Mouse (Mus musculus) embryonic facial prominence, embryonic 12.5 days (tissue): ENCODE measurements around the gene March11. TPM values are rescaled to one million over a fixed set of nuclear protein-coding genes. Genes with fewer than 3 reads are reported as not detected.

Experiments used
- ATAC-seq: fragments of 200-750 bp; cut with Nextera tagmentation; 2 replicates; pipeline ENCODE4 v1.8.0; 2017; ENCODE audit not compliant: insufficient number of reproducible peaks, insufficient read depth, low FRiP score, low TSS enrichment
- H3K27ac ChIP-seq: fragments of 300-500 bp; sonication (generic); 2 replicates; pipeline ENCODE4 v1.5.1; 2016; ENCODE audit warnings: mild to moderate bottlenecking
- H3K27me3 ChIP-seq: fragments of 300-500 bp; sonication (generic); 2 replicates; pipeline ENCODE4 v1.6.1; 2016; ENCODE audit warnings: mild to moderate bottlenecking, moderate library complexity
- H3K36me3 ChIP-seq: fragments of 300-500 bp; sonication (generic); 2 replicates; pipeline ENCODE4 v1.6.1; 2016; ENCODE audit warnings: mild to moderate bottlenecking
- H3K4me1 ChIP-seq: fragments of 300-500 bp; sonication (generic); 2 replicates; pipeline ENCODE4 v1.6.1; 2016
- H3K4me2 ChIP-seq: fragments of 300-500 bp; sonication (generic); replicated peaks from 2 replicates; pipeline ENCODE4 v1.6.1; 2016; ENCODE audit warnings: mild to moderate bottlenecking, moderate library complexity
- H3K4me3 ChIP-seq: fragments of 300-500 bp; sonication (generic); 2 replicates; pipeline ENCODE4 v1.5.1; 2016; ENCODE audit warnings: mild to moderate bottlenecking
- H3K9ac ChIP-seq: fragments of 300-500 bp; sonication (generic); 2 replicates; pipeline ENCODE4 v1.6.1; 2016; ENCODE audit warnings: mild to moderate bottlenecking, moderate library complexity
- H3K9me3 ChIP-seq: fragments of 300-500 bp; sonication (generic); 2 replicates; pipeline ENCODE4 v1.6.1; 2016; ENCODE audit warnings: mild to moderate bottlenecking, moderate library complexity
- WGBS: fragments of 180-500 bp; shearing (Covaris S2); methylation state at CpG from one replicate; pipeline ENCODE4 v1.1.7; 2016; 5-methylcytosine and 5-hydroxymethylcytosine counted together
- polyA plus RNA-seq: library from polyadenylated mRNA; unstranded; fragments of >200 nt; fragmentation: Nextera tagmentation; extraction: Ambion mirVana; gene quantifications from 2 replicates; pipeline ENCODE4 v1.2.1, GENCODE M21; 2016

Gene March11
- polyA plus RNA-seq, 1 experiment from 2014 or later = 1.9 TPM

GRCm38 (mm10) chr15:26374946-26375345 lies 66.1 kb downstream of the March11 start:
- 91% methylated on average over 3 of the region's 3 CpGs for WGBS
- H3K4me2 ChIP-seq = no peak overlapping the region
- no peaks in the 10 kb centered on the region for H3K27me3 ChIP-seq
- no peaks in the 10 kb centered on the region for H3K4me1 ChIP-seq
- H3K9ac ChIP-seq = no peak overlapping the region
- H3K4me3 ChIP-seq = no peak overlapping the region
- no peak overlapping the region for H3K27ac ChIP-seq
- ATAC-seq = no peak
- no peaks in the 10 kb centered on the region for H3K36me3 ChIP-seq
- H3K9me3 ChIP-seq = no peaks in the 10 kb centered on the region

GRCm38 (mm10) chr15:26377355-26377754 lies 68.5 kb downstream of the March11 start:
- no peak overlapping the region for H3K4me3 ChIP-seq
- ATAC-seq = no peak

DNA sequence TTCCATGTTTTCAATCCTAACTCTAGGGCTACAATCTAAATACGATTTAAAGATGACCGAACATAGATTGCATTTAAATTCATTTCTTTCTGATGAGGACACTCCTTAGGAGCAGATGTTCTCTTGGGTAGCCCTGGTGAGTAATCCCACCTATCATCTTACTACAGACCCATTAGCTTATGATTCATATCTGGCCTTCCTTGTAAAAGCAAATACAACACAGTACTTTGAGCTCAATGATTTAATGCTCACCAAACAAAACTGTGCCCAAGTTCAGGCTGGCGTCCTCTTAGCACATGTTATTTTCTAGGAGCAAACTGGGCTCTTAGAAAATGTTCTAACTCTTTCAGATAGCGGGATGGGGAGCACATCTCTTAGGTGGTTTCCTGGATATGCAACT lies 70.0 kb downstream of the March11 start:
- no peak for ATAC-seq
- Histone ChIP-seq H3K4me1 (no peaks in the 10 kb centered on the region), H3K27ac (no peak overlapping the region), H3K4me2 (no peak overlapping the region), H3K36me3 (no peaks in the 10 kb centered on the region), H3K9ac (no peak overlapping the region), H3K4me3 (no peak overlapping the region), H3K27me3 (no peaks in the 10 kb centered on the region), H3K9me3 (no peaks in the 10 kb centered on the region)
- 81% methylated on average over 4 of the region's 4 CpGs for WGBS

More at GRCm38 (mm10) chr15:26377355-26377754, 68.5 kb downstream of the March11 start:
- Histone ChIP-seq H3K4me1 (no peaks in the 10 kb centered on the region), H3K27ac (no peak overlapping the region), H3K27me3 (no peaks in the 10 kb centered on the region), H3K9me3 (no peaks in the 10 kb centered on the region), H3K36me3 (no peaks in the 10 kb centered on the region), H3K9ac (no peak overlapping the region), H3K4me2 (no peak overlapping the region)
- 56% methylated on average over 2 of the region's 2 CpGs for WGBS

GRCm38 (mm10) chr15:26379831-26380230 lies 71.0 kb downstream of the March11 start:
- Histone ChIP-seq H3K36me3 (no peaks in the 10 kb centered on the region), H3K4me3 (no peak overlapping the region), H3K27me3 (no peaks in the 10 kb centered on the region), H3K4me2 (no peak overlapping the region), H3K9ac (no peak overlapping the region), H3K4me1 (no peaks in the 10 kb centered on the region), H3K27ac (no peak overlapping the region), H3K9me3 (no peaks in the 10 kb centered on the region)
- no peak for ATAC-seq
- WGBS = 84% methylated on average over 3 of the region's 3 CpGs

DNA sequence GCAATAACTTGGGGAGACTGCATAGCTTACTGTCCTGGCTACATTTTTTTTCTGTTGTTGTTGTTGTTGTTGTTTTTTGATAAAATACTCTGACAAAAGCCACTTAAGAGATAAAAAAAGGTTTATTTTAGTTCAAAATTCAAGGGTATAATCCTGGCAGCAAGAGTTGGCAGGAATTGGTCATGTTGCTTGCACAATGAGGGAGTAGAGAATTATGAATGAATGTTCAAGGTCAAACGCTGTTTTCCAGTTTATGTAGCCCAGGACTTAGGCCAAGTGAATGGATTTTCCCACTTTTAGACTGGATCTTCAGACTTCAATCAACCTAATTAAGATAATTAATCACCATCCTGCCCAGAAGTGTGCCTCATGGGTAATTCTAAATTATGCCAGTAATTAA lies 72.0 kb downstream of the March11 start:
- Histone ChIP-seq H3K4me3 (no peak overlapping the region), H3K9ac (no peak overlapping the region), H3K4me1 (no peaks in the 10 kb centered on the region), H3K27me3 (no peaks in the 10 kb centered on the region), H3K27ac (no peak overlapping the region), H3K4me2 (no peak overlapping the region), H3K36me3 (no peaks in the 10 kb centered on the region), H3K9me3 (no peaks in the 10 kb centered on the region)
- WGBS = 79% methylated on average over 1 of the region's 1 CpGs
- ATAC-seq = no peak

DNA sequence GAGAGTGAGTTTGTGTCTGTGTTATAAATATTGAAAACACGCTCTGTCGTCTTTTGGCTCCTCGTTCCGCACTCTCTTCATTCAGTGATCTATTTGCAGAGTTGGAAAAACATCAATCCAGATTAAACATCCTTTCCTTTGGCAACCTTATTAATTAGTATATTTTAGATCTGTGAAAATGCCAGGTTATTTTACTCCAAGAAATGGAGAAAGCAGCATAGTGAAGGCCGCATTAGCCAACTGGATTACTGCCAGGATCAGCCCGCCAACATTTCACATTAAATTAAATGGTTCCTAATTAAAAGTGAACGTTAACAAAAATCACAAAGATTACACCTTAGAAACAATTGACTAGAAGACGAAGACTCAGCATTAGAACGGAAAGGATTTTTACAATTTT lies 81.2 kb downstream of the March11 start:
- Histone ChIP-seq H3K4me3 (no peak overlapping the region), H3K4me2 (no peak overlapping the region), H3K9me3 (no peaks in the 10 kb centered on the region), H3K4me1 (no peaks in the 10 kb centered on the region), H3K9ac (no peak overlapping the region), H3K27ac (no peak overlapping the region), H3K27me3 (no peaks in the 10 kb centered on the region), H3K36me3 (no peaks in the 10 kb centered on the region)
- 90% methylated on average over 9 of the region's 9 CpGs for WGBS
- no peak for ATAC-seq

DNA sequence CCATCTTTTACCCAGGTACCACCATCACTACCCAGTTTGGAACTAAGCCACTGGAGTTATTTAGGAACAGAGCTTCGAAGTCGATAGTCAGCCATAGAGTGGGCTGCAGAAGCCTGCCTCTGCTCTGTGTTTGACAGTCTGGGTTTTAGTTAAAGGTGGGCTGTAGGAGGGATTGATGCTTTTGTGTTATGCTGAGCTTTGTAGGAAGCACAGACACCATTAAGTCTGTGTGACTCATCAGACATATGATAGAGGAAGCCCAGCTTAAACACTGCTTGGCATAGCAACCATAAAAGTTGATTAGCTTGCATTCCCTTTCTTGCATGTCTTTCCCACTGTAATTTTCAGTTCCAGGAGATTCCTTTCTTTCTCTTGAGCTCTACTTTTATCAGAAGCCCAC lies 87.7 kb downstream of the March11 start:
- Histone ChIP-seq H3K27ac (no peak overlapping the region), H3K36me3 (no peaks in the 10 kb centered on the region), H3K9me3 (no peaks in the 10 kb centered on the region), H3K4me2 (no peak overlapping the region), H3K4me1 (no peaks in the 10 kb centered on the region), H3K27me3 (no peaks in the 10 kb centered on the region), H3K9ac (no peak overlapping the region), H3K4me3 (no peak overlapping the region)
- ATAC-seq = no peak
- 93% methylated on average over 2 of the region's 2 CpGs for WGBS

DNA sequence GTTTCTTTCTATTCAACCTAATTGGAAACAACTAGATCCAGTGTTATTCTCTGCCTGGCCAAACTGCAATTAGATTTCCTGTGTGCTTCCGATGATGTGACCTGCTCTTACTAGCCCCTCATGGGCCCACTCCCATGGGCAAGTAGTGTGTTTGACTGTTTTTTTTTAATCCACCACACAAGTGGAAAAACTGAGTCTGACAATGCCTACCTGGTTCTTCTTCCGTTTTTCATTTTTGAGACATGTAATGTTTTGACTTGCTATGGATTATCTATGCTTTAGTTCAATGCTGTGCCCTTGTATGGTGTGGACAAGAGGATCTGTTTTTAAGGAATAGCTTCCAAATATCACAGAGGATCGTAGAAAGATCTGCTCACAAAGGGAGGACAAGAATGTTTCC lies 116.4 kb downstream of the March11 start:
- Histone ChIP-seq H3K4me1 (no peaks in the 10 kb centered on the region), H3K9me3 (no peaks in the 10 kb centered on the region), H3K4me2 (no peak overlapping the region), H3K4me3 (no peak overlapping the region), H3K9ac (no peak overlapping the region), H3K36me3 (no peaks in the 10 kb centered on the region), H3K27me3 (no peaks in the 10 kb centered on the region), H3K27ac (no peak overlapping the region)
- 71% methylated on average over 3 of the region's 3 CpGs for WGBS
- no peak for ATAC-seq

GRCm38 (mm10) chr15:26426231-26426630 lies 117.4 kb downstream of the March11 start:
- no peak overlapping the region for H3K4me2 ChIP-seq
- no peaks in the 10 kb centered on the region for H3K27me3 ChIP-seq
- no peak for ATAC-seq
- no peaks in the 10 kb centered on the region for H3K36me3 ChIP-seq
- H3K27ac ChIP-seq = no peak overlapping the region
- H3K9me3 ChIP-seq = no peaks in the 10 kb centered on the region
- no peak overlapping the region for H3K4me3 ChIP-seq
- H3K9ac ChIP-seq = no peak overlapping the region
- H3K4me1 ChIP-seq = no peaks in the 10 kb centered on the region

DNA sequence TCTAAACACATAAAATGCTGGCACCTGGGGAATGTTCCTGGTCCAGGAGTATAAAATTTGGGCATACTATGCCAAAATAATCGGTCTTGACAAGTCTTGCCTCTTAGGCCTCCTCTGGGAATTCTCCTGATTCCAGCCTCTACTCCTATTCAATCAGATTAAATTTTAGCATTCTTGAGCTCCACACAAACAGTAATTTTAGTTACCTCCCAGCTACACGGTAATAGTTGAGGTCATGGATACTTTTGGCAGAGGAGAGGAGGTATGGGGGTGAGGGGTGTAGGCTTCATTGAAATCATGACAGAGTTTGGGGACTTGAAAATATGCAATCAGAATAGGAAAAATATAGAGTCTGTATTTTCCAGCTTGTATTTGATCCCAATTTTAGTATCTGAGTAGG lies 121.7 kb downstream of the March11 start:
- H3K9me3 ChIP-seq = no peaks in the 10 kb centered on the region
- no peaks in the 10 kb centered on the region for H3K36me3 ChIP-seq
- H3K4me2 ChIP-seq = no peak overlapping the region
- no peak for ATAC-seq
- H3K27me3 ChIP-seq = no peaks in the 10 kb centered on the region
- no peaks in the 10 kb centered on the region for H3K4me1 ChIP-seq
- H3K9ac ChIP-seq = no peak overlapping the region
- WGBS = 66% methylated on average over 2 of the region's 2 CpGs
- no peak overlapping the region for H3K4me3 ChIP-seq
- no peak overlapping the region for H3K27ac ChIP-seq

- Histone ChIP-seq H3K36me3 (no peaks in the 10 kb centered on the region), H3K27me3 (no peaks in the 10 kb centered on the region), H3K4me3 (no peak overlapping the region), H3K4me2 (no peak overlapping the region), H3K4me1 (no peaks in the 10 kb centered on the region), H3K9me3 (no peaks in the 10 kb centered on the region), H3K27ac (no peak overlapping the region), H3K9ac (no peak overlapping the region)
- ATAC-seq = no peak
- 64% methylated on average over 2 of the region's 2 CpGs for WGBS
Observed at GRCm38 (mm10) chr15:26432676-26433075, 123.8 kb downstream of the March11 start.

DNA sequence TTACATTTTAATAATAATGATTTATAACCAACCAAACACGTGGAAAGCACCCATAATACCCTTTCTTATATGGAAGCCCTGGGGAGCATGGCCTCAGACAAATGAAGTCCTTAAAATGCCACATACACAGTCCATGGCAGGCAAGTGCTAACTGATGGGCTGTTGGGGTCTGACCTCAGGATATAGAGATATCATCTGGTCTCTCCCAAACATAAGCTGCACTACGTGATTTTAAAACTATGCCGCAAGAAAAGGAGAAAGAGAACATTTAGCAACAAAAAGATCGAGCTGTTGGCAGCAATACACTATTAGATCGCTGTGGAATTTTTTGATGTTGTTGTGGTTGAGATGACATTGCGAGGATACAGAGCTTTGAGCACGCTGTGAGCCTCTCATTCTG lies 126.9 kb downstream of the March11 start:
- H3K9ac ChIP-seq = no peak overlapping the region
- H3K9me3 ChIP-seq = no peaks in the 10 kb centered on the region
- no peak overlapping the region for H3K27ac ChIP-seq
- no peaks in the 10 kb centered on the region for H3K27me3 ChIP-seq
- H3K4me1 ChIP-seq = no peaks in the 10 kb centered on the region
- H3K36me3 ChIP-seq = no peaks in the 10 kb centered on the region
- no peak overlapping the region for H3K4me3 ChIP-seq
- H3K4me2 ChIP-seq = no peak overlapping the region
- 90% methylated on average over 7 of the region's 7 CpGs for WGBS
- ATAC-seq = no peak

DNA sequence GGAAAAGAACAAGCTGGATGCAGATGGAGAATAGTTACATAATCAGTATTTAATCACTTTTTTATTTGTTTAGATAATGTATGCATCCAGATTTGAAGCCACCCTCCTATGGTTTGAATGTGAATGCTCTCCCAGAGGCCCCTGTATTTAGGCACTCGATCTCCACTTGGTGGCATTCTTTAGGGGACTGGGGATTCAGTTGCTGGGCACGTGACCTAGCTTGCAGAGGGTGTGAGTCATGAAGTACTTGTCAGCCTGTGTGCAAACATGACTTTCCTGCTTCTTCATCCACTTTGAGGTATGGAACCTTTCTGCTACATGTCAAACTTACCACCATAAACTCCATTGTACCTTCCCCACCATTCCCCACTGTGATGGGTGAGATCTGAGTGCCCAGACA lies 128.3 kb downstream of the March11 start:
- no peak overlapping the region for H3K4me3 ChIP-seq
- H3K9me3 ChIP-seq = no peaks in the 10 kb centered on the region
- H3K4me1 ChIP-seq = no peaks in the 10 kb centered on the region
- H3K27me3 ChIP-seq = no peaks in the 10 kb centered on the region
- H3K9ac ChIP-seq = no peak overlapping the region
- H3K4me2 ChIP-seq = no peak overlapping the region
- no peak for ATAC-seq
- H3K36me3 ChIP-seq = no peaks in the 10 kb centered on the region
- H3K27ac ChIP-seq = no peak overlapping the region
- 67% methylated on average over 2 of the region's 2 CpGs for WGBS
